Mouse (Mus musculus) Patski (cell line): ENCODE results near the gene Gm5431. TPM values are rescaled to one million over a fixed set of nuclear protein-coding genes. Genes with fewer than 3 reads are reported as not detected.
A peak's percentile ranks its signal among the peaks of the same experiment; 100 is the strongest.

ENCODE experiments used
- ATAC-seq: fragments of 100-300 bp; one replicate; pipeline ENCODE4 v1.8.0; 2021
- CTCF ChIA-PET: fragments of 350-600 bp; sonication (Branson Sonifier 250); formaldehyde crosslinking; loops from one replicate; lab custom pipeline; 2022; ENCODE audit warnings: inconsistent platforms; lab: Charles Lee
- POLR2A ChIA-PET: fragments of 350-600 bp; sonication (Branson Sonifier 250); formaldehyde crosslinking; loops from one replicate; lab custom pipeline; 2022; ENCODE audit warnings: antibody characterized with exemption, inconsistent platforms; lab: Charles Lee
- DNase-seq: peaks from one replicate; pipeline ENCODE4 v3.0.0-alpha.2; 2011; ENCODE audit warnings: low read depth, low spot score
- H3K27me3 ChIP-seq: fragments of 371-371 bp; one replicate; pipeline ENCODE4 v1.5.1; 2021
- CTCF ChIP-seq: fragments of 100-300 bp; IDR thresholded peaks from one replicate; pipeline ENCODE4 v1.5.1; 2021
- in situ Hi-C: fragments of 300-500 bp; cut with MboI; formaldehyde crosslinking; loops from 3 replicates; pipeline ENCODE4 v1.11.1; 2018; ENCODE audit warnings: low pct_unique_long_range_greater_than_20kb, mixed read lengths
- polyA plus RNA-seq: library from polyadenylated mRNA; unstranded; gene quantifications from one replicate; pipeline ENCODE4 v1.2.3, GENCODE M21; 2021

Gm5431 gene
- polyA plus RNA-seq, 1 experiment from 2014 or later: 0.15 TPM

GRCm38 (mm10) chr11:48838879-48839680 is 62.9 kb downstream of the Gm5431 start:
- no peak for TF ChIP-seq CTCF
- in situ Hi-C loops: loop anchor here (25.0 kb wide), 1 partner anchor 1548 kb away; the partner anchor contains the start of gene Hnrnph1
- no peaks in the 10 kb centered on the region for H3K27me3 ChIP-seq
- ATAC-seq: no peak
- POLR2A ChIA-PET: no interaction called here
- CTCF ChIA-PET: interaction anchor here (1.0 to 2.3 kb wide), 3 partner anchors 14 to 49 kb away, joined by 3 to 6 read pairs (median 5); no protein-coding TSS in a partner anchor
- no peak for DNase-seq

DNA sequence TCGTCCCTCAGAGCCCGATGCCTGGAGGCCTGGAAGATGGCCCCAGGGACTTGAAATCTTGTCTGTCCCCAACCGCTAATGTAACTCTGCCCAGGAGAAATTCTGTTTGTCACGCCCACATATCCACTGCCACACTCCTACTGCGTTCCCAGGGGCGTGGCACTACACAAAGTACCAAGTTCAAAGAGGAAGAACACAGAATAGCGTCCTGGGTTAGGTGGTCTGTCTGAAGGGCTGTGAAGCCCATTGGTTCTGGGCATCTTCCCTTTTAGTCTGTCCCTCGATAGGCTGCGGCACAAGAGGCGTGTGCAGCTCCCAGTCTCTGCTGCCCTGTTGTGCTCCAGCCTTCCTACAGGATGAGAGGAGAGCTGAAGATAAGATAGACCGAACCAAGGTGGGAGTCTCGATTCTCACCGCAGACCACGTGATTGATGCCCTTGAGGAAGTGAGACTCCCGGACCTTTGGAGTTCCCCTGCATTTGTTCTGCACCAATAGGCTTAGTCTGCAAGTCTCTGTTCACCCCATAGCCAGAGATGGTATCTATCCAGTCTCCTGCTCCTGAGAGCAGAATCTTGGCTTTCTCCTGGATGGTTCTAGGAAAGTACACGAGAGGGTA is 63.7 kb downstream of the Gm5431 start:
- peak; percentile 60 for ATAC-seq
- DNase-seq: no peak
- in situ Hi-C loops: loop anchor here (25.0 kb wide), 1 partner anchor 1549 kb away; the partner anchor contains the start of gene Hnrnph1
- ChIA-PET POLR2A (interaction anchor here (1.0 to 1.3 kb wide), 2 partner anchors 10 to 20 kb away, joined by 3 to 5 read pairs; no protein-coding TSS in a partner anchor), CTCF (interaction anchor here (1.2 to 3.2 kb wide), 4 partner anchors 16 to 49 kb away, joined by 3 to 14 read pairs (median 6); partner anchors contain the start of gene Trim41)
- TF ChIP-seq CTCF: no peak
- no peaks in the 10 kb centered on the region for H3K27me3 ChIP-seq

Other genes starting within 250 kb of the Gm5431 start
- gene Rack1, start 101.9 kb downstream of the Gm5431 start, polyA plus RNA-seq: 1,050 TPM
- 63.9 TPM for gene Trim41, start 84.9 kb downstream of the Gm5431 start, polyA plus RNA-seq
- 9.5 TPM for gene Trim7, start 76.1 kb downstream of the Gm5431 start, polyA plus RNA-seq
- gene Gm12184, start 75.6 kb downstream of the Gm5431 start, polyA plus RNA-seq: 3.4 TPM
- 39.2 TPM for gene Irgm1, start 30.5 kb downstream of the Gm5431 start, polyA plus RNA-seq
- gene Psme2b, start 44.0 kb upstream of the Gm5431 start, polyA plus RNA-seq: 93.0 TPM
- gene Olfr56, start 76.7 kb upstream of the Gm5431 start, polyA plus RNA-seq: 0.06 TPM
- gene 9930111J21Rik1, start 77.2 kb upstream of the Gm5431 start, polyA plus RNA-seq: 0.62 TPM
- 0.68 TPM for gene Gm12185, start 90.0 kb upstream of the Gm5431 start, polyA plus RNA-seq
- 0.59 TPM for gene Tgtp1, start 92.0 kb upstream of the Gm5431 start, polyA plus RNA-seq
- gene 9930111J21Rik2, start 149.0 kb upstream of the Gm5431 start, polyA plus RNA-seq: 0.86 TPM
- 0.18 TPM for gene Tgtp2, start 162.0 kb upstream of the Gm5431 start, polyA plus RNA-seq
- gene Ifi47, start 174.4 kb upstream of the Gm5431 start, polyA plus RNA-seq: 0.81 TPM
- gene Olfr1396, start 212.7 kb upstream of the Gm5431 start, polyA plus RNA-seq: not detected
- not detected for gene Olfr1395, start 240.1 kb upstream of the Gm5431 start, polyA plus RNA-seq